Mouse (Mus musculus) activated CD4-positive, CD25-positive, alpha-beta regulatory T cell (primary cell): ENCODE data around the gene Fahd1. TPM values are rescaled to one million over a fixed set of nuclear protein-coding genes. Genes with fewer than 3 reads are reported as not detected.

ENCODE experiments used
- polyA plus RNA-seq, 2 experiments: library from polyadenylated mRNA; unstranded; fragments of 100-300 nt; shearing (Covaris generic); gene quantifications; one replicate each; pipeline ENCODE4 v1.2.1; 2017

Fahd1 gene
- 1 to 10 TPM; 2.1 to 2.5 TPM for polyA plus RNA-seq

DNA sequence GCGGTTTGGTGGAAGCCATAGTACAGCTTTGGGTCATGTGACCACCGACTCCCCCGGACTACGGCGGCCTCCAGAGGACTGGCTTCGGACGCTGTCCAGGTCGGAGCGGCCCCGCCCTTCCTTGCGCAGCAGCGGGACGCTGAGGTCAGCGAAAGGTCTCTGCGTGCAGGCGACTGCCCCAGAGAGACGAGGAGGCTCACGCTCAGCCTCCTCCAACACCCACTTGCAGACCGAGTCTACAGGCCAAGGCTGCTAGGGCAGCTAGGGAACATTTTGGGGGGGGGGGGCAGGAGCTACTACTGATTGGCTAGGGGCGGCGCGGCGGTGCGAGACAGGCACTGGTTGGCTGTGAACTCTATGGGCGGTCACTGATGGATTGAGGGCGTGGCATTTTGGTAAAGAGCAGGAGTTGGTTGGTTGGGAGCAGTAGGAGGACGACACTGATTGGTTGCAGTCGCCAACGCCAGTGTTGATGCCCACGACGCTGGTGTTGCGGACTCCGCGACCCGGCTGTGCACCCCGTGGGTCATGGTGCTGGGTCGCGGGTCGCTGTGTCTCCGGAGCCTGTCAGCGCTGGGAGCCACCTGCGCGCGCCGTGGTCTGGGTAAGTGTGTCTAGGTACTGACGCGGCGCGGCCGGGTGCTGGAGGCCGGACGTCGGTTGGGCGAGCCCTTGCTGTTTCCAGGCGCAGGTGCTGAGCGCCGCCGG is at the start of gene Fahd1:
TSS of gene Fahd1 (minus strand) at position 300 of the 708 bp plus-strand sequence.

DNA sequence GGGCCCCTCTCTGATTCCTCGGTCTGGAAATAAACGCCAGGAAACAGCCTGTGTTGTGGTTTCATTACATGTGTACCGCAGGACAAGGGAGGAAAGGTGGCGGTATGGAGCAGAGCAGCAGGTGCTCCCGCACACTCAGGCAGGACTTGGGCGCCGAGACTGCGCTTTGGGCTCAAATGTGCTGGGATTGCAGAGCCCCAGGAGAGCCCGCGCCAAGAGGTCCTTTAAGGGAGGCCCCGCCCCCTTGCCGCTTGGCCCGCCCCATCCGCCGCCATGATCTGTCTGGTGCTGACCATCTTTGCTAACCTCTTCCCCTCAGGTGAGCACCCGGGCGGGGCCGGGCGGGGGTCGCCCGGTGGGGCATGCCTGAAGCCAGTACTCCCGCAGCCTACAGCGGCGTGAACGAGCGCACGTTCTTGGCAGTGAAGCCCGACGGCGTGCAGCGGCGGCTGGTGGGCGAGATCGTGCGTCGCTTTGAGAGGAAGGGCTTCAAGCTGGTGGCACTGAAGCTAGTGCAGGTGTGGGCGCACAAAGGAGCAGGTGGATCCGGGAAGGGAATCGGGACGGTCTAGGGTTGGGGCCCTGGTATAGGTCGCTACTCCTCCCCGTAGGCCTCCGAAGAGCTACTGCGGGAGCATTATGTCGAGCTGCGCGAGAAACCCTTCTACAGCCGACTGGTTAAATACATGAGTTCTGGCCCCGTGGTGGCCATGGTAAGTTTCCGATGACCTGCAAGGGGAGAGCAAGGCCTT is 46.3 kb upstream of the Fahd1 start, which contains the start of gene Nme3:
TSS of gene Nme3 (plus strand) at position 260 of the 752 bp plus-strand sequence.

GRCm38 (mm10) chr17:24894995-24895547 is 44.9 kb upstream of the Fahd1 start, which contains the start of the genes Eme2 and Mrps34:
Eme2 (minus strand) TSS chr17:24895087.
Mrps34 (plus strand) TSS chr17:24895116.

GRCm38 (mm10) chr17:24886134-24886931 is 36.2 kb upstream of the Fahd1 start, which contains the start of the genes Nubp2 and Spsb3:
Nubp2 (minus strand) TSS chr17:24886349.
Spsb3 (plus strand) TSS chr17:24886643.

DNA sequence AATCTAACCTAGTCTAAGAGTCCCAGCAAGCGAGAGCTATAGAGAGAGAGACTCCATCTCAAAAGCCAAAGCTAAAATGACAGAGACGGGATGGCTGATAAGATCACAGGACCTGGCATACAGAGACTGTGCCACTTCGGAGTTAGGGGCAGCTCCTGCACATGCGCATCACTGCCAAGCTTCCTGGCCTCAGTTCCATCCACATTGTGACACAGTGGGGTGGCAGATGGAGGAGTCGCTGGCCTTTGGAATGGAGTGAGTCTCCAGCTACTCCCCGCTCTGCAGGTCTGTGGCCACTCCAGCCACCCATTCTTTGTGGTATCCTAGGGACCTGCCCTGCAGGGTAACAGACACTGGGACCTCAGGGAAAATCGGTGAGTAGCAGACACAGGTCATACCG is 15.6 kb upstream of the Fahd1 start, which contains the start of gene Igfals:
TSS of gene Igfals (plus strand) at position 222 of the 400 bp plus-strand sequence.

GRCm38 (mm10) chr17:24839842-24840241 is 10.3 kb downstream of the Fahd1 start, which contains the start of gene Hagh:
Hagh (plus strand) TSS chr17:24840143.

GRCm38 (mm10) chr17:24803952-24804951 is 45.9 kb downstream of the Fahd1 start, which contains the start of gene Meiob:
Meiob (plus strand) TSS chr17:24804289.

Other genes starting within 250 kb of the Fahd1 start
- 10 to 100 TPM; 29.8 to 34.8 TPM for gene Tsc2, start 217.7 kb downstream of the Fahd1 start, polyA plus RNA-seq
- 1 to 10 TPM; 3.1 to 6.3 TPM for gene Nthl1, start 217.7 kb downstream of the Fahd1 start, polyA plus RNA-seq
- gene Slc9a3r2, start 200.0 kb downstream of the Fahd1 start, polyA plus RNA-seq = under 1 TPM in 1 of 2 experiments, not detected in 1; 0.45 TPM
- gene Npw, start 191.9 kb downstream of the Fahd1 start, polyA plus RNA-seq = under 1 TPM in 1 of 2 experiments, not detected in 1; 0.35 TPM
- 10 to 100 TPM; 14.7 to 16.2 TPM for gene Zfp598, start 180.7 kb downstream of the Fahd1 start, polyA plus RNA-seq
- gene Syngr3, start 160.4 kb downstream of the Fahd1 start, polyA plus RNA-seq = 1 to 10 TPM in 1 of 2 experiments, under 1 TPM in 1; 0.92 to 1.0 TPM
- 10 to 100 TPM; 34.1 to 41.6 TPM for gene Gfer, start 154.2 kb downstream of the Fahd1 start, polyA plus RNA-seq
- 1 to 10 TPM; 1.3 to 1.4 TPM for gene Noxo1, start 154.1 kb downstream of the Fahd1 start, polyA plus RNA-seq
- 10 to 100 TPM; 50.5 to 56.8 TPM for gene Tbl3, start 142.7 kb downstream of the Fahd1 start, polyA plus RNA-seq
- under 1 TPM; 0.18 to 0.50 TPM for gene Rnf151, start 132.3 kb downstream of the Fahd1 start, polyA plus RNA-seq
- gene Rps2, start 132.2 kb downstream of the Fahd1 start, polyA plus RNA-seq = 1,000 to 10,000 TPM in 1 of 2 experiments, 100 to 1,000 TPM in 1; 636 to 1,022 TPM
- 100 to 1,000 TPM; 191 to 287 TPM for gene Ndufb10, start 125.9 kb downstream of the Fahd1 start, polyA plus RNA-seq
- under 1 TPM; 0.16 to 0.18 TPM for gene Rpl3l, start 122.5 kb downstream of the Fahd1 start, polyA plus RNA-seq
- 10 to 100 TPM; 20.5 to 22.6 TPM for gene Msrb1, start 113.7 kb downstream of the Fahd1 start, polyA plus RNA-seq
- not detected for gene Hs3st6, start 97.4 kb downstream of the Fahd1 start, polyA plus RNA-seq
- gene Meiob, start 46.1 kb downstream of the Fahd1 start, polyA plus RNA-seq = not detected
- gene Hagh, start 10.2 kb downstream of the Fahd1 start, polyA plus RNA-seq = 10 to 100 TPM; 31.4 to 43.7 TPM
- gene Igfals, start 15.6 kb upstream of the Fahd1 start, polyA plus RNA-seq = not detected
- 100 to 1,000 TPM; 110 to 137 TPM for gene Nubp2, start 36.0 kb upstream of the Fahd1 start, polyA plus RNA-seq
- gene Spsb3, start 36.3 kb upstream of the Fahd1 start, polyA plus RNA-seq = 10 to 100 TPM; 55.8 to 76.0 TPM
- 10 to 100 TPM; 35.1 to 39.1 TPM for gene Eme2, start 44.7 kb upstream of the Fahd1 start, polyA plus RNA-seq
- gene Mrps34, start 44.8 kb upstream of the Fahd1 start, polyA plus RNA-seq = 100 to 1,000 TPM in 1 of 2 experiments, 10 to 100 TPM in 1; 86.5 to 135 TPM
- gene Nme3, start 46.1 kb upstream of the Fahd1 start, polyA plus RNA-seq = 10 to 100 TPM; 51.3 to 58.1 TPM
- 10 to 100 TPM; 30.5 to 33.8 TPM for gene Mapk8ip3, start 86.6 kb upstream of the Fahd1 start, polyA plus RNA-seq
- 10 to 100 TPM; 29.2 to 35.8 TPM for gene Jpt2, start 110.3 kb upstream of the Fahd1 start, polyA plus RNA-seq
- gene Cramp1l, start 165.4 kb upstream of the Fahd1 start, polyA plus RNA-seq = 10 to 100 TPM in 1 of 2 experiments, 1 to 10 TPM in 1; 7.4 to 11.0 TPM
- 10 to 100 TPM; 13.6 to 14.1 TPM for gene Ift140, start 165.7 kb upstream of the Fahd1 start, polyA plus RNA-seq
- 1 to 10 TPM in 1 of 2 experiments, under 1 TPM in 1; 0.91 to 1.0 TPM for gene Tmem204, start 233.2 kb upstream of the Fahd1 start, polyA plus RNA-seq